Mouse (Mus musculus): ENCODE measurements around the gene Trim7. TPM values are rescaled to one million over a fixed set of nuclear protein-coding genes. Genes with fewer than 3 reads are reported as not detected.
A peak's percentile ranks its signal among the peaks of the same experiment; 100 is the strongest.
"Not testable (repeated sequence)": the region's sequence is repeated elsewhere in the genome, so short reads cannot be mapped to it uniquely, and the experiment has no call there.

Gene Trim7
- total RNA-seq, 2 experiments from 2014 or later, result 1.4 to 1.8 TPM

DNA sequence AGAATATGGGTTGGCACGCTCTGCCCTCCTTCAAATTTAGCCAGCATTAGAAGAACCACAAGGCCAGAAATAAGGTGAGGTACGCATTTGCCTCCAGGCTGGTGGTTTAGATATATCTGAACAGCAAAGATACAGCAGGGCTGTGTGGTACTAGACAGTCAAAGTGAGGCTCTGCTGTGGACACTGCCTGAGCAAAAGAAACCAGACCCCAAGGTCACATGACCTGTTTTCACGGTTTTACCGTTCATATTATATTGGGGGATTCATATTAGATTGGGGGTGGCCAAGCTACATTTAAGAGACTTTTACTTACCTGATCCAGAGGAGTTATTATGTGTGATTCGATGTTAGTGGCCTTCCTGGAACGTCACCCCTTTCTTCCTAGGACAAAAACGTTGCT lies 44.8 kb downstream of the Trim7 start:
- intact Hi-C loops (cut with DNase I), result no loop called here
- DNase-seq (ENCODE audit: low spot score in 2 of 2), result no peak

DNA sequence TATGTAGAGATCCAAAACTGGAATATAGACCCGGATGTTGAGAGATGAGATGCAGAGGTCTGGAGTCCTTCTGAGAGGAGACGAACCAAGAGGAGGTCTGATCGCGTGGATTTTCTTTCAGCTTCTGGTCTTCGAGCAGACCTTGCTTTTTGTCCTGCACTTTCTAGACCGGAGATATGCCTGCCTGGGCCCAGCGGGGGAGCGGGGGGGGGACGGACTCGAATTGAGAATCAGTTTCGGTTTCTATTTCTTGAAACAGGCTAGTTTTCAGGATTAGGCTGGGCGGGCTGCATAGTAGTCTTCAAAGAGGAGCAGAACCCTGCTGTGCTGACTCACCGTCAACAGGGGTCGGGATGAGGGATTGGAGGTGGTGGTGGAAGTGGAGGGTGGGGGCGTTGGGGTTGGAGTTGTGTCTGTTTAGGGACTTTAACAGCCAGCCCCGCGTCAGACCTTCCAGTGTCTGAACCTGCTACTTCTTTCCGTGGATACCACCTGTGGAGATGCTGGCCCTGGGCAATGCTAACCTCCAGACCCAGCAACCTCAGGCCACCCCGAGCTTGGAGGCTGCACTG lies 45.3 kb downstream of the Trim7 start, which contains the start of gene Irgm1:
TSS of gene Irgm1 (minus strand) at position 483 of the 572 bp plus-strand sequence.
- intact Hi-C loops (cut with DNase I), result no loop called here
- peak in 1 of 2 experiments; percentile 28 for DNase-seq (ENCODE audit: low spot score in 2 of 2)

DNA sequence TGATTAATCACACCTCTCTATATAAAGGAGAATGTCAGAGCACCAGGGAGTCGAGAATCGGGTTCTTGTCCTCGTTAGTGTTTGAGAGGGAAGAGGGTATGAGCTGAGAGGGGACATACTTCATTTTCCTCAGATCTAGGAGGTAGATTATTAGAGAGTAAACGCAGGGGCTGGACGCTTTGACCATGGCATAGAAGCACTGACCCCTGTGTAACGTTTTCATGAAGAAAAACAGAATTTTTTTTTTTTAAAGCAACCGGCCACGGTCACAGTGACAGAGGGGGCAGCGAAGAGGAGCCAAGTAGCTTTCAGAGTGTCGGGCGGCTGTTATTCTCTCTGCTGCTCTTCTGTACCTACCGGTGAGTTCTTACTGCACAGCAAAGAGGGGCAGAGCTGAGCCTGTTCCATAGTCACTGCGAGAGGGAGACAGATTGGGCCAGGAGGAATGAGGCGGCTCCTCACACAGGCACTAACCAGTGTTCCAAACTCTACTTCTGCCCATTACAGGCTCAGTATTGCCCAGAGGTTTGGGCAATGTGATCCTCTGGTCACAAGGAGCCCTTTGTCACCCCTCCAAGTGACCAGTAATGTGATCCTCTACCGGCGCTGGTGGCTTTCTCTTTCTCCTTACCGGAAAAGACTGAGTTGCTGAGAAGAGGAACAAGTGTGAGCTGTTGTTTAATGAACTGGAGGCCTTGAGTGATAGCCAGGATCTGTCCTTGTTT lies 46.0 kb downstream of the Trim7 start:
- intact Hi-C loops (cut with DNase I), result no loop called here
- DNase-seq (ENCODE audit: low spot score in 2 of 2), result peak in 1 of 2 experiments; percentile 42

DNA sequence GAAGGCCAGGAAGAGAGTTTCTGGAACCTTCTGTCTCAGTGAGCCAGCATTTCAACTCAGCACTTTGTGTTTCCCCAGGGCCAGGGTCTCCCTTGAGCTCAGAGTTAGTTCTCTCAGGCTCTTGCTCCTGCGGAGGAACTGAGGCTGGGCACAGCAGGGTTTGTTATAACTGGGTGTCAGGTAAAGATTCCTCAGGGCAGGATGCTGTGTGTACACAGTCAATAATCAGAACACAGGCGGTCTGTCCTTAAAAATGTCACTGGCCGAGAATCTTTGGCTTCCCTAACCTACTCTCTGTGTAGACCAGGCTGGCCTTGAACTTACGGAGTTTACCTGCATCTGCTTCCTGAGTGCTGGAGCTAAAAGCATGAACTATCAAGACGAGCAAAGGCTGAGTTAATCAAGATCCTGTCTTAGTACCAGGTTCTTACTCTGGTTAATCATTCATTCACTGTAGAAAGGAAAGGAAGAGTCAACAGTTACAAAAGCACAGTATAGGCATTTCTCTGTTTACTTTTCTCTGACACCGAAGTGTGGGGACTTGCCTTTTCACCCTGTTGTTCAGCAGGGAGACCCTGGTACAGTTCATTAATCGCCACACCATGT lies 46.9 kb downstream of the Trim7 start:
- intact Hi-C loops (cut with DNase I), result no loop called here
- no peak for DNase-seq (ENCODE audit: low spot score in 2 of 2)

DNA sequence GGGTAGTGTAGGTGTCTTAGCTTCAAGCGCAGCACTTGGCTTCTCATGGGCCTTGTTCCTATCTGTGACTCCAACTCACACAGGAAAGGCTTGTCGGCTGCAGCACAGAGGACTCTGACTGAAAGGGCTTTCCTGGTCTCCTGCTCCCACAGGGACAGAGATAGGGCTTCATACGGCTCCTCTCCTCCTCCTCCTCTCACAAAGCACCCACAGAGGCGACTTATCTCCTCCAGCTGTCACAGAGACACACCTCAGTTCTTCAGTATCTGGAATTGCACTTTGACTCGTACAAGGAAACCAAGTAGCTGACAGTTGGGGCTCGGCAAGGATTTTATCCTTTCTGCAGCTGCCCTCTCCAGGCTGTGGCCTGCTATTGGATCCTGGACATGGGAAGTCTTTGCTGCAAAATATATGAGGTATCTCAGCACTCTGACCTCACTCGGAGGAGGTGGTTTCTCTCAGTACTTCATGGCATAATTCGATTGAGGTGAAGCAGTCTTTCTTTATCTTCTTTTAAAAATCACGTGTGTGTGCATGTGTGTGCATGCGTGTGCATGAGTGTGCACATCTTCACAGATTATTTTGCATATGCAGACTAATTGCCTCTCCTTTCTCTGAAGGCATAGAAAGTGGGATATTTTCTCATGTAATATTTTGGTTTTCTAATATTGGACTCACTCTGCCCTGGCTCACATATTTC lies 47.8 kb downstream of the Trim7 start:
- intact Hi-C loops (cut with DNase I), result loop anchor here (1.0 kb wide), 1 partner anchor 230 kb away; no protein-coding TSS in a partner anchor
- no peak for DNase-seq (ENCODE audit: low spot score in 2 of 2)

DNA sequence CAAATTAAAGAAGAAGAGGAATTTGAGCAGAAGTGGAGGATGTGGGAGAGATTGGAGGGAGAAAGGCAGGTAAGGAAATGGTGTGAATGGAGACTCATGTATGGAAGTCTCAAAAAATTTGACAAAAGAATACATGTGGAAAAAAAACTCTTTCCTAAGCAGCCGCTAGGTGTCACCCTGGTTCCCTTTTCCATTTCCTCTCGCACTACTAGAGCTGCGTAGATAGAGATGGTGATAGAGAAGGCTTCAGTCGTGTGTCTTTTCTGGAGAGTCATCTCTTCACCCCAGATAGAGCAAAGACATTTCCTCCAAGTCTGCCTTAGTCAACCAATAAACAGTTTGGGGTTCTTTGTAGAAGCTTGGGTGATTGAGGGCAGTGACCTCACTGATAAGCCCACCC lies 48.5 kb downstream of the Trim7 start:
- intact Hi-C loops (cut with DNase I), result loop anchor here (1.0 kb wide), 1 partner anchor 229 kb away; no protein-coding TSS in a partner anchor
- peak; percentile 71 to 75 for DNase-seq (ENCODE audit: low spot score in 2 of 2)

DNA sequence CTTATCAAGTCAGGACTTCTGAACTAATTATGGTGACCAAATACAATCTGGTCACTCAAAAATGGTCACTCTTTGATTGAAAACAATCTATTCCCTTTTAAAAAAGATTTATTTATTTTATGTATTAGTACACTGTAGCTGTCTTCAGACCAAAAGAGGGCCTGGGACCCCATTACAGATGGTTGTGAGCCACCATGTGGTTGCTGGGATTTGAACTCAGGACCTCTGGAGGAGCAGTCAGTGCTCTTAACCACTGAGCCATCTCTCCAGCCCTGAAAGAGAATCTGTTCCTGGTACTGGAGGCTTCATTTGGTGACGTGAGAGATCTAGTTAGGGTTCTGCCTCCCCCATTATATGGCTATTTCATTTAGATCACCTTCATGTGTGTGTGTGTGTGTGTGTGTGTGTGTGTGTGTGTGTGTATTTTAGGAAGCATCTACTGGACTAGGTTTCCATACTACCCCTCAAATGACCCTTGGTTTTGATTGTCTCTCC lies 49.5 kb downstream of the Trim7 start:
- intact Hi-C loops (cut with DNase I); DNase-seq (ENCODE audit: low spot score in 2 of 2): not testable (repeated sequence)

DNA sequence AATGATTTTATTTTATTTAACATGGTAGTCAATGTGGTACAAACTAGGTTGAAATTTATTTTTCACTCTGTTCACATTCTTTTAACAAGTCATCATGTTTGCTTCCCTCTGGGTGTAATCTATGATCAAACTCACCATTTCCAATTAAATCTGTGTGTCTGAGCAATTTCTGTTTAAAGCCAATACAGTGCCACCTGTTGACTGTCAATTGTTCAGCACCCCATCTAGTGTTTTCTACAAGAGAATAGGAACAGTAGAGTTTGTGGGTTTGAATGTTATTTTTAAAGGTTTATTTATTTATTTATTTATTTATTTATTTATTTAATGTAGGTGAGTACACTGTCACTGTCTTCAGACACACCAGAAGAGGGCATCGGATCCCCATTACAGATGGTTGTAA lies 50.7 kb downstream of the Trim7 start:
- intact Hi-C loops (cut with DNase I), result no loop called here
- DNase-seq (ENCODE audit: low spot score in 2 of 2), result no peak

DNA sequence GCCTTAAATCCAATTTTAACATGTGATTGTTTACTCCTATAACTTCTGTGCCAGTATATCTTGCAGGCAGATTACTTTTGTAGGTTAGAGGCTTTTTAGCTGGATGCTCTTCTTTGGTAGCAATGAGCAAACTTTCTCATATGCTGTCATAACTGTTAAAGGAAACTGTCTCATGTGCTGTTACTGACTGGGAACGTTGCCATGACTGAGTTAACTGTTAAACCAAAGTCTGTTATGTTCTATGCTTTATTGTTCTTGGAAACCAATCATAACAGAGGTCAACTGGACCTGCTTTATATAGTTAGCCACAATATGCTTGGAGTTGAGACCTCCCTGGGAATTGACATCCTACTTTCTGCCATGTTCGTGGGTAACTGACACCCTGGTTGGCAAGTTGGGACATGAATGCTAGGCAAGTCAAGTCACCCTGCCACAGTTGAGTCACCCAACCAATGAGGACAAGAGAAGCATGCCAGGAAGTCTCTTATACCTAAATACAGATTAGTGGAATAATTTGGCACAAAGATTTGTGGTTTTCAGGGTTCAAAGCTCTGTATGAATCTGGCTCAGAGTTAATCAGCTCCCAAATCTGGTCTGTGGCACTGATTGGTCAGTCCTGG lies 73.0 kb downstream of the Trim7 start:
- intact Hi-C loops (cut with DNase I), result no loop called here

DNA sequence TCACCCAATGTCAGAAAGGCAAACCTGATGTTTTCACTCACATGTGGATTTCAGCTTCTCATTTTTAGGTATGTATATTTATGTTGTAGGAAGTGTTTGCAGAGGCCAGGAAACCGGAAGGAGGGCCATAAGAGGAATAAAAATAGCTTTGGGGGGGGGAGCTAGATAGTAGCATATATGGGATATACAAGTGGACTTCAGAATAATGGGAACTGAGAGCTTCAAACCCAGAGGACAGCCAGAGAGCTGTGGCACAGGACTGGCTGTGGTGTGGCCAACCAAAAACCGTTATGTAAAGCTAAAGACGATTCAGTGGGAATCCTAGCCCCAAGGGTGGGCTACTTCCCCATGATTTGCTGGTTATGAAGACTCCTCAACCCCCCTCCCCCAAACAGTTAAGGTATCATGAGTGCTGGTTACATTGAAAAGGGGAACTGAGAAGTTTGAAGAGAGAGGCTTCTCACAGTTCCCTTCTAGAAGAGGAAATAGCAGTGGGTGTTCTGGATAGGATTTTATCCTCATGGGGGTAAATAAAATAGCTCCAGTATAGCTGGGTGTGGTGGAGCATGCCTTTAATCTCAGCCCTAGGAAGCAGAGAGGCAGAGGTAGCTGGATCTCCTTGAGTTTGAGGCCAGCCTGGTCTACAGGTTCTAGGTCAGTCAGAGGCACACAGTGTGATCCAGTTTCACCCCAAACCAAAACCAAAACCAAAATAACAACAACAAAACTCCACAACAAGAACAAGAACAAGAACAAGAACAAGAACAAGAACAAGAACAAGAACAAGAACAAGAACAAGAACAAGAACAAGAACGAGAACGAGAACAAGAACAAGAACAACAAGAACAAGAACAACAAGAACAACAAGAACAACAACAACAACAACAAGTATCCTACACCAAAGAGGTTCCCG lies 75.0 kb downstream of the Trim7 start:
- peak in 1 of 2 experiments; percentile 6 for DNase-seq (ENCODE audit: low spot score in 2 of 2)
- intact Hi-C loops (cut with DNase I), result not testable (repeated sequence)

More for the DNA sequence above, 73.0 kb downstream of the Trim7 start:
- DNase-seq (ENCODE audit: low spot score in 2 of 2), result no peak

DNA sequence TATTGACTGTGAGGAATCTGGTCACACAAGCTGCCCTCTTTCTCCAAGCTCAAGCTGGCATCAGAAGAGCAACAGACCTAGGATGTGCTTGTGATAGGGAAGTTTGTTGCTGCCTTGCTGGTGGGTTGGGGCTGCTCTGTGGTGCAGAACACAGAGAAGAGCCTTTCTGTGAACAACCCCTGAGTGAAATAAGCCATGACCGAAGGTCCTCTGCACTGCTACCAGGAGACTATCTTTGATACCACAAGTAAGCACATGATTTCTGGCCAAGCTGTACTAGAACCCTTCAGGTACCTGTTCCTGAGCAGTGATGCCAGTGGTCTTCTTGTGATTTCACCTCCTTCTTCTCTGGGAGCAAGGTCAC lies 75.6 kb downstream of the Trim7 start:
- intact Hi-C loops (cut with DNase I); DNase-seq (ENCODE audit: low spot score in 2 of 2): not testable (repeated sequence)

Other genes starting within 250 kb of the Trim7 start
- 100 to 1,000 TPM; 252 to 259 TPM for gene Rack1, start 25.8 kb upstream of the Trim7 start, total RNA-seq (2021)
- 10 to 100 TPM; 52.0 to 56.4 TPM for gene Trim41, start 8.8 kb upstream of the Trim7 start, total RNA-seq (2021)
- gene Gm12184, start 515 bp downstream of the Trim7 start, total RNA-seq (2021), result 1 to 10 TPM; 1.2 to 1.6 TPM
- 1 to 10 TPM; 3.7 TPM for gene Irgm1, start 45.5 kb downstream of the Trim7 start, total RNA-seq (2021)
- under 1 TPM in 1 of 2 experiments, not detected in 1; 0.29 TPM for gene Gm5431, start 76.1 kb downstream of the Trim7 start, total RNA-seq (2021)
- under 1 TPM in 1 of 2 experiments, not detected in 1; 0.70 TPM for gene Psme2b, start 120.0 kb downstream of the Trim7 start, total RNA-seq (2021)
- gene Olfr56, start 152.7 kb downstream of the Trim7 start, total RNA-seq (2021), result not detected
- 1 to 10 TPM in 1 of 2 experiments, under 1 TPM in 1; 0.94 to 1.1 TPM for gene 9930111J21Rik1, start 153.3 kb downstream of the Trim7 start, total RNA-seq (2021)
- under 1 TPM in 1 of 2 experiments, not detected in 1; 0.06 TPM for gene Gm12185, start 166.1 kb downstream of the Trim7 start, total RNA-seq (2021)
- not detected for gene Tgtp1, start 168.0 kb downstream of the Trim7 start, total RNA-seq (2021)
- 1 to 10 TPM; 1.6 TPM for gene 9930111J21Rik2, start 225.1 kb downstream of the Trim7 start, total RNA-seq (2021)
- gene Tgtp2, start 238.1 kb downstream of the Trim7 start, total RNA-seq (2021), result under 1 TPM in 1 of 2 experiments, not detected in 1; 0.17 TPM